Mouse (Mus musculus): Measurements from ENCODE around the gene Gm11096. TPM values are rescaled to one million over a fixed set of nuclear protein-coding genes. Genes with fewer than 3 reads are reported as not detected.

Gene Gm11096
- polyA plus RNA-seq (2015; fragmentation: Nextera tagmentation; extraction: Ambion mirVana): not detected in 2 replicates

DNA sequence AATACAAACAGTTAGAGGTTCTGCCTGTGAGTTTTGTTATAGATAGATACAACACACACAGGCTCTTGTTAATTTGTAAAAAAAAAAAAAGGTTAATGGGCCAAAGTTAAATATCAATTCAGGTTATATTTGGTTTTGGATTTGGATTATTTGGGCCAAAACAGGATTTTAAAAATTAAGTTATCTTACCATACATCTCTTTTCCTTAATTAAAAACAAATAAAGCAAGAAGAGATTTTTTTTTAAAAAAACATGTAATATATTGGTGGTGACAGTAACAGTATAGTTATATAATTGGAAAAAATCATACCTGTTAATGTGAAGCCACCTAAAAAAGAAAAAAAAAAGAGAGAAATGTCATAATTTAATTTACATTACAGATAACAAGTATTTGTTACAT is at the start of gene Gm11096:
TSS of gene Gm11096 (plus strand) at position 301 of the 400 bp plus-strand sequence.
- Histone ChIP-seq H3K36me3 (peaks cover 12% of the 10 kb centered on the region; the same call in 1 of the 2 replicates), H3K4me2 (no peak within 1 kb of the TSS), H3K4me1 (replicated peaks) (peaks cover 5% of the 10 kb centered on the region; the same call in 1 of the 2 replicates), H3K9ac (no peak within 1 kb of the TSS), H3K4me3 (no peak within 1 kb of the TSS), H3K9me3 (no peaks in the 10 kb centered on the region), H3K27ac (replicated peaks) (no peak within 1 kb of the TSS), H3K27me3 (no peaks in the 10 kb centered on the region)
- ATAC-seq (ENCODE audit: low read depth): no peak

DNA sequence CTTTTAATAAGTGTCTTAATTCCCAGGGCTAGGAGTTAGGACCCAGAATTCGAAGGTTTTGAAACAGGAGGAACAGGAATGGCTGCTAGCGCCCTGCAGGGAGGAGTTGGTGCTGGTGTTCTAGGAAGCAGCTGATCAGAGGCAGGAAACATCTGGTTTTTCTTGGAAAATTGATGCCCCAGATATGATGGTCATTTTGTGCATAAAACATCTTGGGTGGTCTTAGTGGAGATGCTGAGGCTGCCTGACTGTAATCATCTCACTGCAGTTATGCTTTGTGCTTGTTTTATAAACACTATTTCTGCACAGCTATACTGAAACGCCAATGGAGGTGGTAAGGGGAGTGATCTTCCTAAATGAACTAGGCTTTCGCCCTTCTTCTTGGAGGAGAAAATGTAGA is 48.5 kb upstream of the Gm11096 start:
- no peak overlapping the region for H3K4me2 ChIP-seq
- H3K9me3 ChIP-seq: no peaks in the 10 kb centered on the region
- H3K9ac ChIP-seq: no peak overlapping the region
- WGBS: 79% methylated on average over 4 of the region's 4 CpGs
- H3K4me3 ChIP-seq: no peak overlapping the region
- no peaks in the 10 kb centered on the region for H3K27me3 ChIP-seq
- H3K27ac ChIP-seq (replicated peaks): no peak overlapping the region
- H3K4me1 ChIP-seq (replicated peaks): 0 out of 2 replicates have a peak, but pooled peaks cover 3% of the 10 kb centered on the region
- 0 out of 2 replicates have a peak, but pooled peaks cover 3% of the 10 kb centered on the region for H3K36me3 ChIP-seq
- no peak for ATAC-seq (ENCODE audit: low read depth)

DNA sequence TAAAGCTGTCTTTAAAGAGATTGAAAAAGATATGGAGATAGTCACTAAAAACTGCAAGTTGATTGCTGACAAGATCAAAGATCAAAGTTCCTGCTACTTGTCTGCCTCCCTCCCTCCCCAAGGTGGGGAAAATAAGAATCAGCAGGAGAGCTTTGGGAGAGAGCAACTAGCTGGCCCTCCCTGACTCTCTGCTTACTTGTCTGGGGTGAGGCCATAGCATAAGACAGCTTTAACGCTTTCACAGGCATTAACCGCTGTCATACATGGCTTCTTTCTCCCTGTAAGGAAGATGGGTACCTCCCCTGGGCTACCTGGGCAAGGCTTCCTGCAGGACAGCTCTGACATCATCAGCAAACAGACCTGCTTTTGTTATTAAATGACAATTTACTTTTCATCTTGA is 47.4 kb upstream of the Gm11096 start:
- H3K27me3 ChIP-seq: no peaks in the 10 kb centered on the region
- no peak overlapping the region for H3K4me3 ChIP-seq
- H3K9me3 ChIP-seq: no peaks in the 10 kb centered on the region
- no peak overlapping the region for H3K27ac ChIP-seq (replicated peaks)
- H3K9ac ChIP-seq: no peak overlapping the region
- H3K36me3 ChIP-seq: no peaks in the 10 kb centered on the region
- WGBS: 29% methylated on average over 2 of the region's 2 CpGs
- no peak for ATAC-seq (ENCODE audit: low read depth)
- H3K4me1 ChIP-seq (replicated peaks): 0 out of 2 replicates have a peak, but pooled peaks cover 3% of the 10 kb centered on the region
- no peak overlapping the region for H3K4me2 ChIP-seq

DNA sequence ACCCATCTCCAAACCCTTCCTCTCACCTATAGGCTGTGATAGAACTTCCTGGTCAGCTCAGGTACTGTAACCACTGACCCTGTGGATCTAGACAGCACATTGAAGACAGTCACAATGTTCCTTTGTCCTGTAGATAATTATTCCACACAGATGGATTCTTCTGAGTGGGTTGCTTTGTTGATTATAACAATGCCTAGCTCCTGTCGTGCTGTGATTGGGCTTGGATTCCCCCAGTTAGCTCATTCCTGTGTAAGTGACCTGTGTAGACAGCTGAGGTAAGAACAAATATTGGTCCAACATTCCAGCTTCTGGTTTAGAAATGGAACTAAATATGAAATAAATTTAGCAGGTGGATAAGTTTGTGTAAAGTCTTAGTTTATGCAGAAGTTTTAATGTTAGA is 44.1 kb upstream of the Gm11096 start:
- no peak for ATAC-seq (ENCODE audit: low read depth)
- no peaks in the 10 kb centered on the region for H3K36me3 ChIP-seq
- 40% methylated on average over 1 of the region's 1 CpGs for WGBS
- no peak overlapping the region for H3K4me3 ChIP-seq
- no peaks in the 10 kb centered on the region for H3K9me3 ChIP-seq
- peaks cover 13% of the 10 kb centered on the region for H3K4me1 ChIP-seq (replicated peaks)
- H3K9ac ChIP-seq: no peak overlapping the region
- no peak overlapping the region for H3K4me2 ChIP-seq
- no peak overlapping the region for H3K27ac ChIP-seq (replicated peaks)
- no peaks in the 10 kb centered on the region for H3K27me3 ChIP-seq

DNA sequence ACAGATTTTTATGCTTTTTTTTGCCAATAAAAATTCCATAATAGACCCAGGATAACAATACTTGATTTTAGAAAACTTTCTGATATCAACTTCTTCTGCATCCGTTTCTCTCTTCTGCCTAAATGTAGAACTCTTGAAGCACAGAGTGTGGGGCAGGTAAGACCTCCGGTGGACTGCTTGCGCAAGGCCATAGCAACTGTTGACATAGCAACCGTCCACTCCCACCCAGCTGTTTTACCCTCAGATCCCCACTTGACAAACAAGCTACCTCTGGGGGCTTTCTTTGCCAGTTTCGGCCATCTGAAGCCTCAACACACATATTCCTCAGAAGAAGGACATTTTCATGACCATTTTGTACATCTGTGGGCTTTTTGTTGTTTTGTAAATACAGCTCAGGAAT is 41.2 kb upstream of the Gm11096 start:
- WGBS: 57% methylated on average over 5 of the region's 5 CpGs
- Histone ChIP-seq H3K4me3 (no peak overlapping the region), H3K9me3 (no peaks in the 10 kb centered on the region), H3K27me3 (no peaks in the 10 kb centered on the region), H3K4me2 (no peak overlapping the region), H3K27ac (replicated peaks) (peak overlapping the region; percentile 78), H3K4me1 (replicated peaks) (peaks cover 32% of the 10 kb centered on the region), H3K36me3 (no peaks in the 10 kb centered on the region), H3K9ac (no peak overlapping the region)
- no peak for ATAC-seq (ENCODE audit: low read depth)

DNA sequence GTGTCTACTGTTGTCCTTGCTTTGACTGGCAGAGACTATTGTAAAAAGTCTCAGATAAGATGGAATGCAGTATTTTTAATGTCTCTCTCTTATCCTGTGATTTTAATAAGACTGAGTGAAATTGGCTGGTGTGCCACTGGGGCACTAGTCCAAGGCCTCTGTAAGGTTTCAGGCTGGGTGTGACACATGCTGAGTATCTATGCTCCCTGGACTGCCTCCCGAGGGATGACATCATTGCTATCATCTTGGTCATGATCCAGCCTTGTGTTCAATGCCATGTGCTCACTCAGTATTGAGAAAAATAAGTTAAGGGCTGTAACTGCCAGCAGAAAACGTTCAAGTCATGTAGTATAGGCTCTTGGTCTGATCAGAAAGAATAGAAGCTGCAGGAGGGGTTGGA is 38.9 kb upstream of the Gm11096 start:
- H3K36me3 ChIP-seq: peaks cover 5% of the 10 kb centered on the region
- H3K9me3 ChIP-seq: no peaks in the 10 kb centered on the region
- ATAC-seq (ENCODE audit: low read depth): 0 out of 2 replicates have a peak, but pooled peaks have one; percentile 28
- no peak overlapping the region for H3K27ac ChIP-seq (replicated peaks)
- 68% methylated on average over 2 of the region's 2 CpGs for WGBS
- no peak overlapping the region for H3K9ac ChIP-seq
- H3K4me3 ChIP-seq: no peak overlapping the region
- peaks cover 32% of the 10 kb centered on the region for H3K4me1 ChIP-seq (replicated peaks)
- no peak overlapping the region for H3K4me2 ChIP-seq
- no peaks in the 10 kb centered on the region for H3K27me3 ChIP-seq

DNA sequence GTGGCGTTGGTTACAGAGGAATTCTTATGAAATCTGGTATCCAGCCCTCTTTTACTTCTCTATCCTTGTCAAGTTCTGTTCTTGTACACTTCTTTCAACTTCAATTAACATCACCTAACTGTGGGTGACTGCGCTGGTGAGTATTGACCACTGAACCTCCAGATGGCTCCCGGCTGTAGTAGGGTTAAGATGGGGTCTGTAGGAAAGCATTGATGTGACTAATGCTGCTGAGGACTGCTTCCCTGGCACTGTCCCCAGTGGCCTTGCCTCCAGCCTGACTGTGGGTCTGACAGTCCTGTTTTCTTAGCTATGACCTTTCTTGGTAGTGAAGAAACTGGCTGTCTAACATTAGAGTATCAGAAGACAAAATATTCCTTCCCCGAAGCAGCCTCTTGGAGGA is 38.4 kb upstream of the Gm11096 start:
- no peak overlapping the region for H3K4me2 ChIP-seq
- peaks cover 32% of the 10 kb centered on the region for H3K4me1 ChIP-seq (replicated peaks)
- H3K9me3 ChIP-seq: no peaks in the 10 kb centered on the region
- H3K36me3 ChIP-seq: peaks cover 10% of the 10 kb centered on the region
- no peak for ATAC-seq (ENCODE audit: low read depth)
- no peaks in the 10 kb centered on the region for H3K27me3 ChIP-seq
- H3K9ac ChIP-seq: no peak overlapping the region
- H3K27ac ChIP-seq (replicated peaks): no peak overlapping the region
- H3K4me3 ChIP-seq: no peak overlapping the region
- WGBS: 89% methylated on average over 4 of the region's 4 CpGs

DNA sequence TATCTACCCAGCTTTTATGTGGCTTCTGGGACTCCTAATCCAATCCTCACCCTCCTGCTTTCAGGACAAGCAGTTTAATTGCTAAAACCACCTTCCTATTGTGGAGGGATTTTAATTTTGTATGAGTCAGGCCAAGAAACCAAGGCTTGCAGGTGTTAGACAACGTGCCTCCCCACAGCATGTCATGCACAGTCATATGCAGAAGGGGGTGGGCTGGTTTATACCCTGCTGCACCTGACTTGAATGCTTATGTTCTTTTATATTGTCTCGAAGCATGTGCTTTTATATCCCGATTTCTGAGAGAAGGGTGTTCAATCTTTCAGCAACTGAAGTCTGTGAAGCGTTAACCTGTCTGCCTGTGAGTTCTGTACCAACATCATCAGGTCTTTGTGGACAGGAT is 37.3 kb upstream of the Gm11096 start:
- Histone ChIP-seq H3K9ac (no peak overlapping the region), H3K4me1 (replicated peaks) (peaks cover 32% of the 10 kb centered on the region), H3K4me3 (no peak overlapping the region), H3K36me3 (peaks cover 13% of the 10 kb centered on the region), H3K27ac (replicated peaks) (peak overlapping the region; percentile 67), H3K9me3 (no peaks in the 10 kb centered on the region), H3K27me3 (no peaks in the 10 kb centered on the region), H3K4me2 (no peak overlapping the region)
- 39% methylated on average over 4 of the region's 4 CpGs for WGBS
- peak; percentile 62; the same call in 1 of the 2 replicates for ATAC-seq (ENCODE audit: low read depth)

DNA sequence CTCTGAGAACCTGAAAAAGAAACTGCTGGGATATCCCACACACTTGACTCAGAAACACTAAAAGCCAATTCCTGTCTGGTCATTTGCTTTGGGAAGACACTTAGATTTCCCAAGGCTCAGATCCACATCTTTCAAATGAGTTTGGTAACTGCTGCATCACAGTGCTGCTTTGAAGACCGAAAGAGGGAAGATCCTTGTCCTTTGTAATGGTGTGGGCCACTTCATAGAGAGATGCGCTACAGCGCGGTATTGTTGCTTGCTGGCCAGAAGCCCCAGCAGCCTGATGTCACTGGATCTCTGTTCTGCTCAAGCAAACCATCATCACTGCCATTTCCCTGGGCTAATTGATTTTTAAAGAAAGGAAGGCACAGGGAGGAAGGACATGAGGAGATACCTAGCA is 28.8 kb upstream of the Gm11096 start:
- no peak for ATAC-seq (ENCODE audit: low read depth)
- H3K27me3 ChIP-seq: no peaks in the 10 kb centered on the region
- WGBS: 94% methylated on average over 4 of the region's 4 CpGs
- H3K36me3 ChIP-seq: peaks cover 7% of the 10 kb centered on the region
- H3K4me2 ChIP-seq: no peak overlapping the region
- H3K4me3 ChIP-seq: no peak overlapping the region
- H3K27ac ChIP-seq (replicated peaks): no peak overlapping the region
- H3K4me1 ChIP-seq (replicated peaks): 0 out of 2 replicates have a peak, but pooled peaks cover 6% of the 10 kb centered on the region
- no peaks in the 10 kb centered on the region for H3K9me3 ChIP-seq
- H3K9ac ChIP-seq: no peak overlapping the region

DNA sequence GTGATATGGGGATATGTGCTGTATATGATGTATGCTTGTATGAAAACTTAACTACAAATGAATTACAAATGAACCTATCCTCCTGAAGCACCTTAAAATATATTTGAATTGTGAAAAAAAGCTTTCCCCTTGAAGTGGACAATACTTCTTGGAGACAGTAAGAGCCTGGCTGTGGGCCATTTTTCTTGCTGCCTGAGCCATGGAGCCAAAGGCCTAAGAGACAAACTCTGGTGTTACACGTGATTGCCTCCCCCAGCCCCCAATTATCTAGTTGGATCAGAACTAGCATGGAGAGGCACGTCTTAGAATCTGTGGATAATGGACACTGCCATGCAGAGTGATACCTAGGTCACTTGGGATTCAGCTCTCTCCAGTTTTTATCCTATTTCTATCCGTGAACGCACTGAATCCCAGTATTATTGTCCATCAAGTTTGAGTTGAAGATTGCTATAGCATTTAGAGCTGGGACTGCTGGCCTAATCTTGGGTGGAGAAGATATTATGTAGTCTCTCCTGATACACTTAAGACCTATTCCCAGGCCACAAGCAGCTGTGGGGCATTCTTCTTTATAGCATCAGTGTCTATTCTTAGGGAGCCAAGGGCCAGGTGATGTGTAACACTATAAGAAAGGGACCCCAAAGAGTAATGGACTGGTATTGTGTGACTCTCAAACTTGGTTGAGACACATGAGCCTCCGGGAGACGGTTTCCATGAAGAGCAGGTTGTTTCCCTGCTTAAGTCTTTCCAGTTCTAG is 25.0 kb upstream of the Gm11096 start:
- no peak overlapping the region for H3K27ac ChIP-seq (replicated peaks)
- no peaks in the 10 kb centered on the region for H3K36me3 ChIP-seq
- H3K4me1 ChIP-seq (replicated peaks): peaks cover 26% of the 10 kb centered on the region; the same call in 1 of the 2 replicates
- no peak overlapping the region for H3K4me3 ChIP-seq
- no peak overlapping the region for H3K4me2 ChIP-seq
- no peaks in the 10 kb centered on the region for H3K27me3 ChIP-seq
- ATAC-seq (ENCODE audit: low read depth): no peak
- no peak overlapping the region for H3K9ac ChIP-seq
- WGBS: 84% methylated on average over 6 of the region's 6 CpGs
- H3K9me3 ChIP-seq: no peaks in the 10 kb centered on the region

DNA sequence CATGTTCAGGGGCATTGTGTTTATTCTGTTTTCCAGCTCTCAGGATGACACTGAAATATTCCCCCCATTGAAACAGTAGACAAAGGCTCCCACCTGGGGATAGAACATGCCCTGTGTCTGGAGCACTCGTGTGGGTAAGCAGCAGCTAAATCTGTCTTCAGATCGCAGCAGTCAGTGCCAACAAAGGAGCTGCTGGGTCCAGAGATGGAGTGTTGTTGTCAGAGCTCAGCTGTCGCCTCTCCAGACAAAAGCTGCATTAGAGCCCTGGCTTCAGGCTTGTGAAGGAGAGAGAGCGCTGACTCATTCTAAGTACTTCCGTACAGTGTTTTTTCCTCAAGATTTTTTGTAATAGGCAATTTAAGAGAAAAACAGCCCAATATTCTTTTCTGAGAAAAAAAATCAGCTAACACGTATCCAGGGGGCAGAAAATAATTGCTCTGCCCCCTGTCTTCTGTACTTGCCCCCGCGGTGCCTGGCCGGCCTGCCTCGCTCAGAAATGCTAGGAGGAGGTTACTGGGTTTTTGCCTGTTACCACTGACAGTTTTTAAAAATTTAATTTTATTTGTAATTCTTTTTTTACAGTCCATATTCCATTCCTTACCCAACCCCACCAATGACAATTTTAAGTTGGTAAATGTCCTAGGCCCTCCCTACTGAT is 21.6 kb upstream of the Gm11096 start:
- 43% methylated on average over 10 of the region's 10 CpGs for WGBS
- no peaks in the 10 kb centered on the region for H3K27me3 ChIP-seq
- ATAC-seq (ENCODE audit: low read depth): peak; percentile 59

DNA sequence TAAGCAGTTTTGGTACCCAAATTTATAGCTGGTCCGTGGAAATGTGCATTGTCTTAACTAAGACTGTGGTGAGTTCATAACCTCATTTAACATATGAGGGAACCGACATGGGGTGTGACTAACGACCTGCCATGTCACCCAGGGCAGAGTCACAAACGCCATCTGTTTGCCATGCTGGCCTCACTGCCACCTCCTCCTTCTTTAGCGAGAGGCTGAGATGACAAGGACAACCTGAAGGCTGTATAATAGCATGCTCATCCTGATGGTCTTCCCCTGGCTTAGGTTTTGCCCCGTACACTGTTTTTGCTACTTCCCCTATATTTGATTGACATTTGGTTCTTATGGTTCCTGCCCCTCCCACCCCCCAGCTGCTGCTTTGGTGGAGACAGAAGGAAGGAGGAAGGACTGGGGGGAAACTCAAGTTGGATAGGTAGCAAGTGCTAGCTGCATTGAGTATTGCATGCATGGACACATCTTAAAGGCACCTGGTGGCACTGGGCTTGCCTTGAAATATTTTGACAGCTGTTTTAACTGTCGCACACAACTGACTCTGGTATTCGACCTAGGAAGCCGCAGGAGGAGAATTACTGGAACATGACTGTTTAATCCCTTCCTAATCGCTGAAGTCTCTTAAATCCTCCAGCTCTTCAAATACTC is 17.2 kb upstream of the Gm11096 start:
- WGBS: 42% methylated on average over 10 of the region's 10 CpGs
- no peak for ATAC-seq (ENCODE audit: low read depth)
- Histone ChIP-seq H3K27ac (replicated peaks) (peak overlapping the region; percentile 53), H3K9me3 (no peaks in the 10 kb centered on the region), H3K36me3 (peaks cover 5% of the 10 kb centered on the region; the same call in 1 of the 2 replicates), H3K4me2 (no peak overlapping the region), H3K4me3 (no peak overlapping the region), H3K4me1 (replicated peaks) (peaks cover 45% of the 10 kb centered on the region), H3K9ac (no peak overlapping the region), H3K27me3 (no peaks in the 10 kb centered on the region)

More for the DNA sequence above, 21.6 kb upstream of the Gm11096 start:
- Histone ChIP-seq H3K4me3 (no peak overlapping the region), H3K4me1 (replicated peaks) (peaks cover 44% of the 10 kb centered on the region), H3K36me3 (no peaks in the 10 kb centered on the region), H3K4me2 (no peak overlapping the region), H3K9me3 (no peaks in the 10 kb centered on the region), H3K27ac (replicated peaks) (peak overlapping the region; percentile 73), H3K9ac (0 out of 2 replicates have a peak overlapping the region, but pooled peaks have one; percentile 18)
